Mouse (Mus musculus) heart, adult 2 months (tissue): ENCODE results near the gene Gm21883.
"Not testable (repeated sequence)": the region's sequence is repeated elsewhere in the genome, so short reads cannot be mapped to it uniquely, and the experiment has no call there.

Experiments used
- CTCF ChIP-seq: fragments of 200-600 bp; IDR thresholded peaks from 2 replicates; pipeline ENCODE4 v1.8.1; 2022; ENCODE audit warnings: antibody characterized with exemption, mild to moderate bottlenecking, moderate library complexity
- EP300 ChIP-seq: fragments of 200-500 bp; IDR thresholded peaks from 2 replicates; pipeline ENCODE4 v1.6.1; 2011; ENCODE audit warnings: low read depth, low read length, control low read depth; ENCODE audit not compliant: insufficient read depth
- POLR2A ChIP-seq: fragments of 200-500 bp; IDR thresholded peaks from 2 replicates; pipeline ENCODE4 v1.6.1; 2011; ENCODE audit warnings: mild to moderate bottlenecking, low read depth, low read length, control low read depth; ENCODE audit not compliant: insufficient read depth

DNA sequence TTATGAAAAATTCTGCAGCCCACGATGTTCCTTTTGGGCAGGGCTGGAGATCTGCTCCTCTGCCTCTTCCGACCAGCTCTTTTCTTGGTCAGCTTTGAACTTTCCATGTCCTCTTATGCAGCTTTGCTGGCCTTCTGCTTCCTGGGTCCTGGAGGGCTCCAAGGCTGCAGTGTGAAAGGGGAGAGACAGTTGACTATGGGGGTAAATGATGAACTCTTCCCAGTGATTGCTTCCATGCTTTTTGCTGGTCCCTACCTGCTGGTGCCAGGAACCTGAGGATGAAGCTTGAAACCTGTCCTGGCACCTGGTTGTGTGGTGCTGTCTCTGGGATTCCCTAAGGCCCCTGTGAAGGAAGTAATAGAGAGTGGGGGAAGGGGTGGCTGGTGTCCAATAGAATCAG is 44.7 kb upstream of the Gm21883 start, which contains the start of gene Spin2e:
- TF ChIP-seq CTCF, POLR2A, EP300: not testable (repeated sequence)
